Mouse (Mus musculus): ENCODE data around the gene Fan1. TPM values are rescaled to one million over a fixed set of nuclear protein-coding genes. Genes with fewer than 3 reads are reported as not detected.

Gene Fan1
- 10 to 100 TPM in 1 of 2 experiments, 1 to 10 TPM in 1; 8.9 to 10.1 TPM for total RNA-seq (2021)
- long read RNA-seq, experiment 1, partial matches to known transcripts, result 0 of 1 reads
- long read RNA-seq, experiment 1, other reads (novel, unspliced or antisense), result 0 of 1 reads
- long read RNA-seq, experiment 2, result 0 reads

DNA sequence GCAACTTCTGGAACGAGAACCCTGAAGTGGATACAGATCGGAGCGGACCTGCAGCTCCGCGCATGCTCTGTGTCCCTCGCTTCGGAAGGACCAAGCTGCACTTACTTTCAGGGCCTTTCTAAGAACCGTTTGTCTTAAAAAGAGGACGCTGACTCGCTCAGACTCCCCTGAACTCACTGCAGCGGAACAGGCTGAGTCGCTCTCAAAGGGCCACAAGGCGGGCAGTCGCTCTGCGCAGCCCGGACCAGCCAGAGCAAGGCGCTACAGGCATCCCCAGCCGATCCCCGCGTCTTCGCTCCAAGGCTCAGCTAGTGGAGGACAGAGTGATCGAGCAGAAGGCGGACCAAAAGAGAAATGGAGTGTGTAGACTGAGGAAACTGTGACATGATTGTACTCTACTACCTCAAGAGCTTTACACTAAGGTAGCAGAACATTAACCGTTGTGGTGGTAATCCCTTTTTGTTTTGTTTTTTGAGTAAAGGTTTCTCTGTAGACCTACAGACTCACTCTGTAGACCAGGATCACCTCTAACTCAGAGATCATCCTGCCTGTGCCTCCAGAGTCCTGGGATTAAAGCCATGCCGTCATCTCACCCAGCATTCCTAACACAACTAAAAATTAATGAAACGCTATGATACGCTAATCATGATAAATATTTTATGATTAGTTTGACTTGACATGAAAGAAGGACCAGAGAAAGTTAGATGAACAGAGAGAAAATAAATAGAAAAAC lies at the start of gene Fan1:
Gene Fan1, minus strand, starts transcription at position 266 of the 733 bp plus-strand sequence.
- DNase-seq, result peak; percentile 91 to 97

DNA sequence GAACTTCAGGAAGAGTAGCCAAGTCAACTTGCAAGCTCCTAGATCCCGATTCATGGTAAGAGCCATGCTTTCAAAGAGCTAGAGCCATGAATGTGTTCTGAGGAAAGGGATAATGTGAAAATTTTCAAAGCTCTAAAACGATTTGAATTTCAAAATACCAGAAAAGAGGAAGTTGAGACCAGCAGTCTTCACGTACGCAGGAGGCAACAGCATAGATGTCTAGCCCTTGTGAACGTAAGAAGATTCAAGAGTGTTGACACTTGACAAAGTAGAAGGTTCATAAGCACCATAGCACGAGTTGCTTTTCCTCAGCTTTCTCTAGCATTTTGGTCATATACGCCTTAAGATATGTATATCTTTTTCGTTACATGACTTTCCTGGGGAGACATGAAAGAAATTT lies 30.1 kb upstream of the Fan1 start:
- no peak for DNase-seq

DNA sequence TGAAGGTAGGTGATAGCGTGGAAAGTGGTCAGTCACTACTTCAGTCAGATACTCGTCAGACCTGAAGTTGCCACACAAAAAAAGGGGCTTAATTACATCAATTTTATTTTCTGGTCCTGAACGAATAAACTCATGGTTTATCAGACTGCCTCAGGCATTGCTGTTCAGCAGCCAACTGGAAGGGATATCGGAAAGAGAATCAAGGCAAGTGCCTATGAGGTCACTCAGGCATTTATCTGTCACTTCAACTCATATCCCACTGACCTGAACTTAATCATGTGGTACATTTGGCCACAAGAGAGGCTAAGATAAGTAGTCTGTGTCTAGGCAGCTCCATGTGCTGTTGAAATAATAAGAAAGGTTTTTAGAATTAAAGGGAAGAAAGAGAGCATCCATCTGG lies 28.6 kb upstream of the Fan1 start:
- DNase-seq, result no peak

DNA sequence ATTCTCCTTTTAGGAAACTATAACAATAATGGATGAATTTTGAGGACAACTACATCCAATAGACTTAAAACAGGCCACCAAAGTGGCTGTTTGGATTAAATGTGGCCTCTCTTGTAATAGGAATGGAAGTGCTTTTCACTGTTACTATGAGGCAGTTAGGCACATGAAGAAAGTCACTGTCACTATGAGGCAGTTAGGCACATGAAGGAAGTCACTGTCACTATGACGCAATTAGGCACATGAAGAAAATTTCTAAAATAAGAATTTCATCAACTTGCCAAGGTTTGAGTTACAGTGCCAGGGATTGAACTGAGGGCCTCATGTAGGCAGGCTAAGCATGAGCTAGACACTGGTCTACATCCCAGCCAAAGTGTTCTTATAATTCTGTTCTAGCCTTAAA lies 26.8 kb upstream of the Fan1 start:
- no peak for DNase-seq

DNA sequence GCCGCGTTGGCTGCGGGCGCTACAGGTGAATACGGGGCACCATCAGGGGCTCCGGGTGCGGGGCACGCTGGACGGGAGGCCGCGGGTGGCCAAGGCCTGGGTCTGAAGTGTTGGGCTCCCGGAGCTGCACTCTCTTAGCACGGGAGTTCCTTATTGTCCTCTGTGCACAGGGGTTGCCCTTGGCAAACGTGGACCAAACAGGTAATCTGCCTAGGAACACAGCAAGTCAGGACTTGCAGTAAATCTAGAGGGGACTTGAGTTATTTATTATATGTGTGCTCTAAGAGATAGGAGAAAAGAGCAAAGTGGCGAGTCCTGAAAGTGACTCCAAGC lies 18.9 kb upstream of the Fan1 start:
- no peak for DNase-seq

DNA sequence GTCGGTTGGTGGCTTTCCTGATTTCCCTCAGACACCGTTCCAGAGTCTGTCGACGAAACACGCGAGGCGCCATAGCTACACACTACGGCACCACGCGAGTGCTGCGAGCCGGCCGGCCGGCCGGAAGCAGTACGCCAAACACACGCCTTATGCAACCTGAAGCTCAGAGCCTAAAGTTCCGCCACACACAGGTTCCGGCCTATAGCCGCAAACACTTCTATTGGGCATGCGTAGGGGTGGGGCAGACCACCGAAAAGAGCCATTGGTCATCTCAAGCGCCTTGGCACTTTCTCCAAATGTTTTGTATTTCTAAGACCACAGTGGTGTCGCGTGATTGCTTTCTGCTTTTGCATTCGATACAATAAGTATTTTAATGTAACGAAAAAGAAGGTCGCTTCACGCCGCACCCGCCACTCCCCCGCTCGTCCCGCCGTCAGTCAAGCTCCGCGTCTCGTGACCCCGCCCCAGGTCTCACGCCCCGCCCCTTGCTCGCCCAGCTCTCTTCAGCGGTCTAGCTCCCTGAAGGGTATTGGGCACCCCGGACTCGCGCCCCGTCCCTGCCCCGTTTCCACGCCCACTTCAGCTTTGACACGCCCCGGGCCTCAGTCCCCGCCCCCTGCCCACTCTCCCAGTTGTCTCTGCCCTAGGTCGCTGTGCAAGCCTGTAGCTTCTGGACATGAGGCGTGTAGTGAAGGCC lies 18.4 kb upstream of the Fan1 start, which contains the start of the genes Mphosph10 and Mcee:
Gene Mphosph10, minus strand, starts transcription at position 147 of the 697 bp plus-strand sequence.
Gene Mcee, plus strand, starts transcription at position 486 of the 697 bp plus-strand sequence.
- peak; percentile 98 to 100 for DNase-seq

DNA sequence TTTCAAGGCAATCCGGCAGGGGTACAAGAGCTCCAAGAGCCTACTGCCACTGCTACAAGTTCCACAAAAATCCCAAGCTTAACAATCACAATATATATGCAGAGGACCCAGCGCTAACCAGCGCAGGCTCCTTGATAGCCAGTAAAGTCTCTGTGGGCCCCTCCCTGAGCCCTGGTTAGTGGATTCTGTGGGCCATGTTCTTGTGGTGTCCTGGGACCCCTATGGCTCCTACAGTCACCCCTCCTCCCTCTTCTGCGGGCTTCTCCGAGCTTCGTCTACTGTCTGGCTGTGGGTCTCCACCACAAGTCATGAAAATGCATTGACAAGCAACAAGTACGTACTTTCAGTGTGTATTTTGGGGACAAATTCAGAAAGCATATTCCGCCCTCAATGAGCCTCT lies 17.6 kb upstream of the Fan1 start:
- DNase-seq, result peak in 1 of 2 experiments; percentile 23

DNA sequence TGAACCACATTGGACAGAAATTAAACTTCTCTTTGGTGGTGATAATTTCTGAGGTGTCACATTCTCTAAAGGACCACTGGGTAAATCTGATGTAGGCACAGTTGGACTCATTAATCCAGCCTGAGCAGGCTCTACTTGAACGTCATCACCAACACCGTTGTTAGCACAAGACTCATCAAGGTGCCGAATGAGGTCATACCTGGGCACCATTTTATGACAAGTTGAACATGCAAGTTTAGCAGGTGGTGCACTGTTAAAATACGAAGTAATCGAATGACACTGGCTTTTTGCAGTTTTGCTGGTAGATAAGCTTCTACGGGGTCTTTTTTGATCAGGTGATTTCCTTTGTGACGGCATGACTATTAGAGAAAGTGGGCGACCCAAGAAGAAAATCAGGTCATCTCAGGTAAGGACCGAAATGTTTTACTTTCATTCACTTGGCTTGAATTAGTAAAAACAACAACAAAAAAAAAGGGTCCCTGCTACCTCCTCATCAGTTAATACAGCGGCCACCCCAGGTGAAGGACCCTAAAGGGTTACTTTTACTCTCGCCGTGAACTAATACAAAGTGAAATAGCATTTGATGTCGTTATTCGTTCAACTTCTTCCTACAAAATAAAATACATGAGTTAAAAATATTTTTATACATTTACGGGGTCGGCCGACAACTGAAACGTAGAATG lies 607 bp downstream of the Fan1 start:
- no peak for DNase-seq

DNA sequence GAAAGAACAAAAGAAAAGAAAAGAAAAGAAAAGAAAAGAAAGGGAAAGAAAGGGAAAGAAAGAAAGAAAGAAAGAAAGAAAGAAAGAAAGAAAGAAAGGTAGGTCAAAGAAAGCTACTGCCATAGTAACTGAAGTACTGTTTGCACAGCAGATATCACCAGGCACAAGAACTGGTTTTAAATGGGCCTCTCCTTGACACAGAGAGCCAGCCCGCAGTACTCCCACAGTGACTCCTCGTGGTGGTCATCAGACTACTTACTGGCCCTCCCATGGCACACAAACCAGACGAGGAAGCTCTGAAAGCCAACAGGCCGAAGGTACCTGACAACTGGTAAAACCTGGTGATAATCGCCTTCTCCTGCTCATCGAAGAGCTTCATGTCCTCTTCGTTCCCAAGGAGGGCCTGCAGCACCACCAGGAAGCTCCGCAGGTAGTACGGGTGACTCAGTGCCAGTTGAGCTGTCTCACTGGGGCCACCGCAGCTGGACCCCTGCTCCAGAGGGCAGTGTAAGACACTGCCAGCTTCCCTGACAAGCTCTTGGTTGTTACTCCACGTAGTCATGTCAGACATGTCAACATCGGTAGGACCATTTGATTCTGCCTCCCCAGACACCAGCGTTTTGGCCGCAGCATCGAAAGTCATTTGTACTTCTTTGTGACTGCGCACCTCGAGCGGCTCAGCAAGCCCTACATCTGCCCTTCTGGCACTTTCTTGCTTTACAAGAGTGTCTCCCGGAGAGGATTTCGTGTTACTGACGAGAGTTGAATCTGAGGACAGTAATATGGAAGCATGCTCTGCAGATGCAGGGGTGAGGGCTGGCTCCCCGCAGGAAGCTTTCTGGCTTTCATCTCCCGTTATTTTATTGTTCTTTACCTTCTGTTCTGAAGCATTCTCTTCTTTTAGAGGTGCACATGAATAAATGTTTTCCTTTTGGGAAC lies 1.7 kb downstream of the Fan1 start:
- DNase-seq, result no peak

DNA sequence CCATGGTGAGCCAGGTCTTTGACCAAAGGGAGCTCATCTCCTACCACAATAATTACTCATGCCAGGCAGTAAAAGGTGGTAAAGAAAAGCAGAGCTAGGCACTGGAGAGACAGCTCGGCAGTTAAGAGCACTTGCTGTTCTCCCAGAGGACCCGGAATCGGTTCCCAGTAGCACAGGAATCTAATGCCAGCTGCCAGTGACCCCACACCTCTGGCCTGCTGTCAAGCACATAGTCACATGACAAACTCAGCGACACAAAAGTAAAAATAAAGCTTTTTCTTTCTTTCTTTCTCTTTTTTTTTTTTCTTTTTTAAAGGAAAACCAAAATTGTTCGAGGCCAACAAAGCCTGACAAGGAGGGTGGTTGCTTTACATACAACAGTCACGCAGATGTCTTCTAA lies 4.1 kb downstream of the Fan1 start:
- DNase-seq, result no peak

DNA sequence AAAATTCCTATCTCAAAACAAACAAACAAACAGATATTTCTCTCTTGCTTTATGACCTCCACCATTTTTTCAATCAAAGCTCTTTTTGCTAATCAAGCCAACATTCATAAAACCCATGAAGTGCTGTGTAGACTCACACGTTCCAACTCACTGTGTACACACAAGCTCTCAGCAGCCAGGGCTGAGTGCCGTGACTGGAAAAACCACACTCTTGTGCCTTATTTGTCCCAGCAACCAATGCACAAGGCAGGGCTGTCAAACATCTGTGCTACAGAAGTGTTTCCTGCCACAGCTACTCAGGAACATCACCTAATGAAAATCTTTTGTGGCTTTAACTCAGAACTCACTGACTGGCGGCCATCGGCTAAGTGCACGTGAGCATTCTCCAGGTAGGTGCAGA lies 8.0 kb downstream of the Fan1 start:
- no peak for DNase-seq

DNA sequence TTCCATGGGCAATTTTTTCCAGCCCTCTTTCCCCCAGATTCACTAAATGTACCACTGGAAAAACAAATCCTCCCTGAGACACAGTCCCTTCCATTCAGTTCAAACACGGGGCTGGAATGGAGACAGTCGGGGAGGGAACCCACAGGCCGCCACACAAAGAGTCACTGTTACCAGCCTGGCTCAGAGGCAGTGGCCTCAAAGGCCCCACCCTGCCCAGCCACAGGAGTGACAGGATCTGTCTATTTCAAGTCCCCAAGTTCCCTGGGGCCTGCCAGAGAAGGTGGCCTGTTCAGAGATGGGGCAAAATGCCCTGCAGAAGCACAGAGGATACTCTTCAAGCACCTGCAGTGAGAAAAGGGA lies 13.3 kb downstream of the Fan1 start:
- no peak for DNase-seq

DNA sequence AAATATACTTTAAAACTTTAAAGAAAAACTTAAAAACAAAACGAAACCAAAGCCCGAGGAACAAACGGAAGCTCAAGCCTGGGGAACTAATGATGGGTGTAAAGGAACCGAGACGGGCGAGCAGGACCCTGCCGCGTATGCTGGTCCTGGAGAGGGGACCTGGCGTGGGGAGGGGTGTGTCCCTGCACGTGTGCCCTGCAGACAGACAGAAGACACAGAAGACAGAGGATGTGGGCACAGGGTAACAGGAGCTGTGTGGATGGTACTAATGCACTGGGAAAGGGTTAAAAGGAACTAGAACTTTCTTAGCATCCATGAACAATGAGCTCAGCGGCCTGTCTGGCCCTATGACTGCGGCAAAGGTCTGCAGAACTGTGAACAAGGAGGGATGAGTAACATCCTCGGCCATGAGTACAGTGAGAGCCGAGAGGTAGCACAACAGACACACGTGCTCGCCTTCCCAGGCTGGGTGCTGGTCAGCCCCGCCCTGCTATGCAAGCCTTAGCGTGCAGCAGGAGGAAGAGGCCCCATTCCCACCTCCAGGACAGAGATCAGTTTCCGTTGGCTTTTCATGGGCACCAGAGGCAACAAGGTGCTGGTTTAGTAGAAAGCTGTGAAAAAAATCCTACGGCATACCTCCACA lies 13.8 kb downstream of the Fan1 start:
- DNase-seq, result no peak

DNA sequence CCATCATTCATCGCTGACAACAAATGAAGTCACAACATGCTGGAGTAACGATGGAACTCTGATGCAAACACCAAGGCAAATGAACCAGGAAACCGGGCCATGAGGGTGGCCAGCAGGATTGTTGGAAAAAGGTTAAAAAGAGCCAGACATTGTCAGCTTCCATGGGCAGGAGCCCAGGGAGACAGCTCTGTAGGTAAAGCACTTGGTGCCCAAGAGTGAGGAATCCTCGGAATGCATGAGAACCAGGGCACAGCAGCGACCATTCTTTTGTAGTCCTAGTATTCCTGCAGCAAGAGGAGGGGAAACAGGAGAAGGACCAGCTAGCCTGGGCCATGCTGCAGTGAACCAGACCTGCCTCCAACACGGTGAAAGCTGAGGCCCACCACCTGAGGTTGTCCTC lies 15.2 kb downstream of the Fan1 start:
- DNase-seq, result no peak

DNA sequence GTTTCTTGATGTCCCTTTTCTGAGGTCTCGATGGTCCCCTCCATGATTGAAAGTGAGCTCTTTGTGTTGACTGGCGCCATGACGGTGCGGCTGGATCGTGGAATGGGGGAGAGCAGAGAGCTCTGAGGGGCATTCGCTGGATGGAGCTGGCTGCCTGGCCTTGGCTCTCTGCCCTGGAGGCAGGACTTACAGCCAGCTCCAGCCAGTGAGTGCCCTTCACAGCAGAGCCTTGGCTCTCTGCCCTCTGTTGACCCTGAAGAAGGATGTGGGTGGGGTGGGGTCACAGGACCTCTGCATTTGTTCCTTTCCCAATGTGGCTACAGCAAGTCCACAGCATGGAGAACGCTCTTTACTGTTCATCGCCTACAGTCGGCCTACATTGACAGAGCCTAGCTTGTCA lies 16.5 kb downstream of the Fan1 start:
- DNase-seq, result peak; percentile 59 to 82

DNA sequence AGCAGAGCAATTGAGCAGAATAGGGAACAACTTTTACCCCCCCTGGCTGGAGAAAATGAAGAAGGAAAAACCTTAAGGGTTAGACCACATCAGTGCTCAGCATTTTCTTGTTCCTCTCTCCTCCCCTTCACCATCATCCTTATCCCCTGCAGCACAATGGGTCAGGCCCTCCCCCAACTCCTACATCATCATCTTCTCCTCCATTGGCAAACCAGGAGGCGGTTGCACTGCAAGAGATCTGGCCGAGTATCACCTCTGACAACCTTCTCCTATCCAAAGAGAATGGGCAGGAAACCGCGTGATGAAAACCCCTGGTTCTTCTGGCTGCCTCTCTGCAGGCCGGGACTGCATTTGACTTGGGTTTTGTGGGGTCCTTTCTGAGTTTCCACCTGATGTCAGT lies 17.2 kb downstream of the Fan1 start:
- peak in 1 of 2 experiments; percentile 12 for DNase-seq

DNA sequence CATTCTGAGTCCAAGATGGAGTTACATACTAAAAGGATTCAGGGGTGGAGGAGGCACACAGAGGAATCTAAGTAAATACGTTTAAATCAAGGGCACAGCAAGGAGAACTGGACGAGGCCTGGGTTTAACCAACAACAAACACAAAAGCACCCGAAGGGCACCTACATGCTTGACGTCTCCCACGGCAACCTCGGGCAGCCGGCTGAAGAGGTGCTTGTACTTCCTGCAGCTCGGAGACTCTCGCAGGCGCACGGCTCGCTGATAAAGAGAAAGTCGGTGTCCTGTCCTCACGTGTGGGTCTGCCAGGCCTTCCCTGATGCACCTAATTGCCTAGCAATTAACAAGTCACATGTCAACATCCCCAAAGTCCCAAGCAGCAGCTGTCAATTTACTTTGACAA lies 19.7 kb downstream of the Fan1 start:
- no peak for DNase-seq

DNA sequence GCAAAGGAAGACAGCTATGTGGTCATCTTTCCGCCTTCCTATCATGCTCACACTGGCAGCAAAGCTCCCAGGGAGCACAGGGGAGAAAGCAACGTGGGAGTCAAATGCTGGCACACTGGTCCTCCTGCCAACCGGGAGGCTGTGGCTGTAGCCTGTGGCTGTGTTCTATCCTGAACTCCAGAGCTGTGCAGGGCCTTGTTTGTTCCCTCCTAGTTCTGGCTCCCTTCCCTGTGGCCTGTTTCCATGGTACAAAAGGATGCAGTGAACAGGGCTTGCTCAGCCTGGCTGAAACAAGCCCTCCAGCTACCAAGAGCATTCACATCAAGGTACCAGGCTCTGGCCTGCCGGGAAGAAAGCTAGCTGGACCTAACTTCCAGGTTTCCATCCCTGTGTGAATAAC lies 22.8 kb downstream of the Fan1 start:
- DNase-seq, result peak; percentile 17 to 25

DNA sequence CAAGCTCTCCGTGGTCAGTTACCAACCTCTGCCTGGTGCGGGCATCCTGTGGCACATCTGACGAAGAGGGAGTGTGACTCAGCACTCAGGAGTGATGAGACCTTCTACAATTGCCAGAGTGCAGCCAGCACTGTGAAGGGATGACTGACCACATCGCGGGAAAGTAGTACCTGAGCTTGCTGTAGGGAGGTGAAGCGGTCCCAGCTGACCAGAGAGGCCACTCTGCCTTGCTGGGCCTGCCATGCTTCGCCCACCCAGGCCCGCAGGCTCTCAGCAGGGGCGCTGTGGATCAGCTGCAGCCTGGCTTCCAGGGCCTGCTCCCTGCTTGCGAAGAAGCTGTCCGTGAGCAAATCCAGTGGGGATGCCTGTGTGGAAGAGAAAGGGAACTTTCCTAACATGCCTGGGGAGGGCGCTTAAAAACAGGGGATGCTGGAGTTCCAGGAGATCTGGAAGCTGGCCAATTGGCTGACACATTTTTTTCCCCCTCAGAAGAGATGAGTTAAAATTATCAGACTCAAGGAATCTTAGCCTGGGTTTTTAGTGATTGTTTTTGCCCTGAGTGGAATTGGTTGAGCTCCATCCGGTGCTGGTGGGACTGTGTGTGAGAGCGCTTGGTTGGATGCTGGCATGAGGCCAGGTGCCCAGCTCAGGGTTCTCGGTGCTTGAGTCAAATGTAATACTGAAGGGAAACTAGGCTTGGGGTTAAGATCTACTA lies 24.6 kb downstream of the Fan1 start:
- no peak for DNase-seq

DNA sequence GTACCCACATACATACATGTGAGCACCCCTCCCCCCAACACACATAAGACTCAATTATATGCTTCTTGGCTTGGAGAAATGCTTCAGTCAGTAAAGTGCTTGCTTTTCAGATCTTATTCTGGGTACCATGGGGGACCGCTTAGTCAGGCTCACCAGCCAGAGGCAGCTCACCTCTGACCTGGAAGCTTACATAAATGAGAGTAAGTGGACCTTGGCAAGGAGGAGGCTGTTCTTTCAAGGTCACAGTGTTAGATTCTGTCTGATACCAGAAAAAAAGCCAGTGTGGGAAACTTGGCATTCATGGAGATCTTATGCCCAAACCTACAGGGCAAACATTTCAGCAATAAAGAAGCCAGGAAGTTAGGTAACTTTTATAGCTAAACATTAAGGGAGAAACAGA lies 26.1 kb downstream of the Fan1 start:
- DNase-seq, result no peak

DNA sequence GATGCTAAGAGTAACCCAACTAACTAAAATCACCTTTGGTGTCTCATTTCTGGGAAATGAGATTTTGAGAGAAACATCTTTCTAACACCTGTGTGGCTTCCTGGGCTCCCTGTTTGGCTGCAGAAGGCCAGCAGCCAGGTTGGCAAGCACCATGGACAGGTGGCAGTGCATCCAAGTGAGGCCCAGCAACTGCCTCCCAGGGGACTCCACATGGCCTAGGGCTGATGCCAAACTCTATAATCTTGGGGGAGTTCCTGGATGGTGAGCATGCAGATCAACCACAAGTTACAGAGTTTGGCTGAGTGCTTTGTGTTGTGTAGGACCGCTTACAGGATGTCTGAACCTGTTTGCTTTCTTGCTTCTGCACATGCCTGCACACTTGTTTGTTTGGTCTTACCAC lies 41.2 kb downstream of the Fan1 start:
- DNase-seq, result no peak
